Mouse (Mus musculus) c-Kit-positive CD71-negative TER-119-negative erythroid progenitor cells, embryonic 14.5 days (primary cell): ENCODE data around the gene Alyref.
"Not testable (repeated sequence)": the region's sequence is repeated elsewhere in the genome, so short reads cannot be mapped to it uniquely, and the experiment has no call there.

Experiments used
- DNase-seq: peaks from one replicate; pipeline ENCODE4 v3.0.0-alpha.2; 2013; ENCODE audit warnings: low read depth

The Alyref gene

GRCm38 (mm10) chr11:120598990-120599549 is 905 bp upstream of the Alyref start:
- DNase-seq, result no peak

DNA sequence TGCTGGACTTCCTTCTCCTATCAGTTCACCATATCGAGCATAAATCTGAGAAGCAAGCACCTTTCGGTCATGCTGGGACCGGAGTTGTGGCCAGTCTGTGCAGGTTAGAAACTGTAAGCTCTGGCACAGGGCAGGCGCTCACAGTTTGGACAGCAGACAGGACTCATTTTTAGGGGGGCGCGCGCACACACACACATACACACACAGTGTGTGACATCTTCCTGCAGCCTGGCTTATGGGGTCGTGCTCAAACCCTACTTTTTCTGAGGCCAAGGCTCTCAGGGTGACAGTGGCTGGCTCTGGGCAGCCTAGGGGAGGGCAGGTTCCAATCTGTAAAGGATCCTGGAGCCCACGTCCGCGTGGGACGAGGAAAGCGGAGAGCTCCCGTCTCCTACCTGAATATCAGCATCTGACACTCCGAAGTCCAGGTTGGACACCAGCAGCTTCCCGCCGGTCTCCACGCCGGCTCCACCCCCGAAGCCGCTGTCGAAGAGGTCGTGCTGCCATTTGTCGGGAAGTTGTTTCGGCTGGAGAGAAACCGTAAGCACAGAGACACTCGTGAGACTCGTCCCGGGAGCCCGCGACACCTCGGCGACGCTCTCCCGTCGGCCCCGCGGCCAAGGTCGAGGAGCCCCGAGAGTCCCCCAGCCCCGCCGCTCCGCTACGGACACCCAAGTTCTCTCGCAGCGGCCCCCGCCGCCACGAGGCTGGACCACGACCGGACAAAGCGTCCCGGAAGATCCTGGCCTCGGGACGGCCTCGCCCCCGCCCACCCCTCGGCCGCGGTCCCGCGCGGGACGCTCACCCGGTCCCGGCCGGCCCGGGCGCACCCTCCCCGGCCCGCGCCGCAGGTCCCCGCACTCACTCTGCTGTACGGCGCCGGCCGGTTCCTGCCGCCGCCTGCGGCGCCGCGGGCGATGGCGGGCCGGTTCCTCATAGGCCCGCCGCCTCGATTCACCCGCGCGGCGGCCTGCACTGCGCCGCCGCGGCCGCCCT is 627 bp downstream of the Alyref start:
- DNase-seq, result no peak

- no peak for DNase-seq
These were observed 9.6 kb downstream of the Alyref start for GRCm38 (mm10) chr11:120588531-120588930.

- no peak for DNase-seq
These were observed 14.2 kb downstream of the Alyref start for GRCm38 (mm10) chr11:120583937-120584336.

- DNase-seq, result not testable (repeated sequence)
These were observed 15.2 kb downstream of the Alyref start for GRCm38 (mm10) chr11:120582982-120583293.

DNA sequence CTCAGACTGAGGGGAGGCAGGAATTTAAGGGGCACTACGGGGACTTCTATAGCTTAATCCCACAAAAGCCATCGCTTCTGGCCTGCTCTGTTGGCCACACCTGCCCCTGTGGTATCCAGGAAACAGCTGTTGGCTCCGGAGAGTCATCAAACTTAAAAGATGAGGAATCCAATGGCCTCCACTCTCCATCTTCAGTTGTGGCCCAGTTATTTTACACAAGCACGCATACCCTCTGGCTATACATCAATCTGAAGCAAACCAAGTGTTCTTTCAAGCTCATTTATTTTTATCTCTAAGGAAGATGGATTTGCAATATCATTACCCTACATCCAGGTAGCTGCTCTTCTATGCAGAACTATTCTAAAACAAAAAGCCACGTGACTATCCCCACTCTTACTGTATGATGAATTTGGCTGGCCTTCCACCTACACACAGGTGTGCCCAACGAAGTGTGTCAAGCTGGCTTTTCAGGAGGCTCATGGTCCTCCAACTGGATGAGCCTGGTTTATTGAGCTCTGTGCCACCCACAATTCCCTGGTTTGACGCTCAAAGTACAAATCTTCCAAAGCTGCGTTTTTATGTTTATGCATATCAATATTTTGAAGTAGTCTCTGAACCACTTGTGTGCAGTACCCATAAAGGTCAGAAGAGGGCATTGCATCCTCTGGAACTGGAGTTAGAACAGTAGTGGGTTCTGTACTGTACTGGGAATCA is 15.7 kb downstream of the Alyref start:
- no peak for DNase-seq

- DNase-seq, result peak; percentile 67
These were observed 16.5 kb downstream of the Alyref start, which contains the start of gene Arhgdia for GRCm38 (mm10) chr11:120581490-120582267. Gene Arhgdia, minus strand, starts transcription at chr11:120581624.

DNA sequence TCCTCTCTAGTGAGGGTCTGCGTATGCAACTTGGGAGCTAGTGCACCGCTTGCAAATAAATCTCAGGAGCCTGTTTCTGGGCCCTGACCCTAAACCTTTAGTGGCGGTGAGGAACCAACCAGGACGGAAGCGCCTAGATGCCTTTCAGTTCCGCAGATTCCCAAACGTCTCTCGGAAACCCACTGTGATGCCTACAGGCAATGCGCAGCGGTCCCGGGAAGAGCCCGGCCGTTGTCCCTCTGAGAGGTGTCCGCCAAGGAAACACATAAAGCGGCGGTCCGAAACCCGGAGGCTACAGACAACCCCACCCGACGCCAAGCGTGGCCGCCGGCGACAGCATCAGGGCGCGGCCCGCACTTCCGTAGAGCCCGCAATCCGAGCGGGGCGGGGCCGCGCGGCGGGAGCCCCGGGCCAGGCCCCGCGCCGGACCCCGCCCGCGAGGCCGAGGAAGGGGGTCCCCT is 17.3 kb downstream of the Alyref start:
- DNase-seq, result no peak

DNA sequence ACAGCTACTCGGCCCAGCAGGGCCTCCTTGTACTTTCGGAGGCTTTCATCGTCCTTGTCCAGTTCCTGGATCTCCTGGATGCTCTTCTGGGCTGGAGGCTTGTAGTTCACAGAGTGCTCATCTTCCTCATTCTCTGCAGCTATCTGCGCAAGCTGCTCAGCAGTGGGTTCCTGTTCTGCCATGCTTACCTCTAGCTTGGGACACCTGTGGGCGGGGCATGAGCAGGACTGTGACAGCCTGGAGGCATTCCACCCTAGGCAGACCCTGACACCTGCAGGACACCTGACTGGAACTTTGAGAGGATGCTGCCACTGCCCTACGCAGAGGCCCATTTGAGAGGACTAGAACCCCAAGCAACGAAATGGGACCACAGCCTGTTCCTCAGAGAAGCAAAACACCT is 18.0 kb downstream of the Alyref start:
- DNase-seq, result no peak

DNA sequence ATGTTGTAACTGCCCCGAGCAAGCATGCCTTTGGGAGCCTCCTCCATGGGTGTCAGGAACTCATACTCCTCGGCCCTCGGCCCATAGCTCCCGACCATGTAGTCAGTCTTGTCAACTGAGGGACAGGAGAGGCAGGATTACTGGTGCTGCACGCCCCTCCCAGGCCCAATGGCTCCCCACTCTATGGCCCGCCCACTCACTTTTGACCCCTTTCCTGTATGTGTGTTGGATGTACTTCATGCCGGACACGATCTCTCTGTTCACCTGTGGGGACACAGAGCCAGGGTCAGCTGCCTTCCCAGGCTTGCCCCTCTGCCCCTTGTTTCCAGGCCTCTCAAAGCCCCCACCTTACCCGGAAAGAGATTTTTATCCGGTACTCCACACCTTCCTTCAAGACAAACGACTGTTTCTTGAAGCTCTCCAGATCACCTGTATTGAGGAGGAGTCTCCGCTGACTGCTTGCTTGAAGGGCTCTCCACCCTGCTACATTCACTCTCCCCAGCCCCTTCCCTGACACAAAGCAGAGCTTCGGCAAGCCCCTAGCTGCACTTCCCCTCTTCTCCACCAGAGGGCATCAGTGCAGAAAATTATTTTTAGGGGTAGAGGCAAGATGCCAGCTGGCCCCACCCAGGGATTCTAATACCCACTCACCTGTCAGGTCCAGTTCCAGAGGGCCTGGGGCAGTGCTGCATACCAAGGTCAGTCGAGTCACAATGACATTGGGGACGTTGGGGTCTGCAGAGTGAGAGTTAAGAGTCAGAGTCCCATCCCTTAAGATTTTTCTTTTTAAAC is 18.7 kb downstream of the Alyref start:
- DNase-seq, result peak; percentile 83

DNA sequence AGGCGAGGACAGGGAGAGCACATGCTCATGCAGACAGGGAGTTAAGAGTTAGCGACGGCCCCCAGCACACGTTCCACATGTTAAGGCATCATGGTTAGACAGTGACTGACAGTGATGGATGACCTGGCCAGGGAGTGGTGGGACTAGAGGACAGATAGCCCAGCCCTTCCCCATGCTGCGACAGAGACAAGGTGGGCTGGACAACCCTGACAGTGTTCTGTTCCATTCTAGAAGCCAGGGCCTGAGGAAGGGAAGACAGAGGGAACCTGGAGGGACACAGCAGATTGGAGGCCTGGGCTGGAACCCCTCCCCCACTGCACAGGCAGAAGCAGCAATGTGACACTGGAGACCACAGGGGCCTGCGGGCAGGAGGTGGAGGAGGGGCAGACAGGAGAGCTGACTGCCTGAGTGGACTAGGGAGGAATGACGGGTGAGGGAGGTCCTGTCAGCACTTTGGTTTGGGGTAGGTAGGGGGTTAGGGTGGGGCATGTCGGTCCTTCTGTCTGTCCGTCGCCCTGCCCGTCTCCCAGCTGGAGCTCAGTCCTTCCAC is 19.4 kb downstream of the Alyref start:
- no peak for DNase-seq

GRCm38 (mm10) chr11:120578024-120578693 is 20.0 kb downstream of the Alyref start:
- no peak for DNase-seq

- DNase-seq, result no peak
These were observed 20.7 kb downstream of the Alyref start for GRCm38 (mm10) chr11:120577211-120578023.

GRCm38 (mm10) chr11:120576365-120576981 is 21.7 kb downstream of the Alyref start:
- DNase-seq, result no peak

- DNase-seq, result no peak
These were observed 22.2 kb downstream of the Alyref start for GRCm38 (mm10) chr11:120575940-120576339.

GRCm38 (mm10) chr11:120575046-120575445 is 23.1 kb downstream of the Alyref start:
- DNase-seq, result no peak

- no peak for DNase-seq
These were observed 23.9 kb downstream of the Alyref start for GRCm38 (mm10) chr11:120574278-120574600.

DNA sequence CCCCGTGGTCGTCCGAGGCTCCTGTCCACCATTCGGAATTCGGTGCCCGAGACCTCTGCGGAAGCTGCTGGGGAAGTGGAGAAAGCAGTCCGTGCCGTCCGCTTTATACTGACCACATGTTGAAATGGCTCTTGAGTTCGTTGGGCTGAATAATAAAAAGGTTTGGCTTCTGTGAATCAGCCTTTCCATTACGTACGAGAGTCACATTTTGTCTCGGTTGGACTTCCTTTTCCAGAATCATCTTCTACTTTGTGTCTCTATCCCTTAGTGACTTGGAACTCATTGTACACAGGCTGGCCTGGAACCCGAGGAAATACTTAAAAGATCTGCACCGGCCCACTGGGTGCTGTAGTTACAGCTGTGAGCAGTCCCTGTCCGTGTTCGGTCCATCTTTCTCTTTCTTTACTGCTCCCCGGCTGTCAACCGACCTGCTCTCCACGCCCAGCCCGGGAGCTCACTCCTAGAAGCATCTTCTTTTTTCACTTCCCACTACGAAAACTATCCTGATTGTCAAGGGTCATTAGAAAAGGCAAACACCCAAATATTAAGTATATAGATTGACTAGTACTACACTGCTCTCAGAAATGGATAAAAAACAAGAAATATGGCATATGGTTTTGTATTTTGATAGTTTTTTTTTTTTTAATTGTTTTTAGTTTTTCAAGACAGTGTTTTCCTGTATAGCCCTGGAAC is 24.4 kb downstream of the Alyref start:
- DNase-seq, result no peak
